Mouse (Mus musculus) telencephalon, adult 2 months (tissue): ENCODE measurements at regions not wholly inside any gene's neighbourhood (a gene's known extent, or its start where the extent isn't known, plus 50 kb on each side); places are given as distances from the start of the nearest gene placed in this dataset.

Source experiments
- DNase-seq: peaks from one replicate; pipeline ENCODE4 v3.0.0-alpha.2; 2011; ENCODE audit warnings: low read depth, low spot score

GRCm38 (mm10) chr4:75130757-75131156 lies 147.3 kb downstream of the Dmac1 start:
- no peak for DNase-seq

- peak; percentile 21 for DNase-seq
Measured at GRCm38 (mm10) chr4:75115887-75116286, 162.2 kb downstream of the Dmac1 start.

GRCm38 (mm10) chr4:75115346-75115745 lies 162.8 kb downstream of the Dmac1 start:
- DNase-seq: no peak

- peak; percentile 55 for DNase-seq
Measured at GRCm38 (mm10) chr4:75065782-75066181, 212.3 kb downstream of the Dmac1 start.

- DNase-seq: no peak
Measured at GRCm38 (mm10) chr4:75063275-75063674, 214.8 kb downstream of the Dmac1 start.

- peak; percentile 13 for DNase-seq
Measured at GRCm38 (mm10) chr4:75043510-75043909, 234.6 kb downstream of the Dmac1 start.

- DNase-seq: no peak
Measured at GRCm38 (mm10) chr4:75042640-75043039, 235.5 kb downstream of the Dmac1 start.

GRCm38 (mm10) chr4:75041930-75042579 lies 236.1 kb downstream of the Dmac1 start:
- DNase-seq: no peak
